Mouse (Mus musculus) forebrain, embryonic 11.5 days (tissue): Measurements from ENCODE around the gene Pdzd2. TPM values are rescaled to one million over a fixed set of nuclear protein-coding genes. Genes with fewer than 3 reads are reported as not detected.

Source experiments
- ATAC-seq: fragments of 200-750 bp; cut with Nextera tagmentation; replicated peaks from 2 replicates; pipeline ENCODE4 v1.8.0; 2017; ENCODE audit warnings: moderate TSS enrichment; ENCODE audit not compliant: low FRiP score
- DNase-seq: peaks from one replicate; pipeline ENCODE4 v3.0.0-alpha.2; 2017; ENCODE audit warnings: low spot score
- H3K27ac ChIP-seq: fragments of 300-500 bp; sonication (generic); 2 replicates; pipeline ENCODE4 v1.5.1; 2014; ENCODE audit warnings: low read depth, low read length
- H3K27me3 ChIP-seq: fragments of 300-500 bp; sonication (generic); 2 replicates; pipeline ENCODE4 v1.6.1; 2014; ENCODE audit warnings: mild to moderate bottlenecking, low read length, mixed read lengths; ENCODE audit not compliant: control insufficient read depth, insufficient read depth
- H3K36me3 ChIP-seq: fragments of 300-500 bp; sonication (generic); 2 replicates; pipeline ENCODE4 v1.6.1; 2014; ENCODE audit warnings: mild to moderate bottlenecking, low read length, moderate library complexity, mixed read lengths; ENCODE audit not compliant: control insufficient read depth, insufficient read depth
- H3K4me1 ChIP-seq: fragments of 300-500 bp; sonication (generic); replicated peaks from 2 replicates; pipeline ENCODE4 v1.6.1; 2014; ENCODE audit warnings: low read length, mixed read lengths; ENCODE audit not compliant: control insufficient read depth, insufficient read depth
- H3K4me2 ChIP-seq: fragments of 300-500 bp; sonication (generic); 2 replicates; pipeline ENCODE4 v1.6.1; 2014; ENCODE audit warnings: low read depth, mild to moderate bottlenecking, low read length, moderate library complexity, mixed read lengths; ENCODE audit not compliant: severe bottlenecking
- H3K4me3 ChIP-seq: fragments of 300-500 bp; sonication (generic); 2 replicates; pipeline ENCODE4 v1.5.1; 2014; ENCODE audit warnings: low read depth, low read length
- H3K9ac ChIP-seq: fragments of 300-500 bp; sonication (generic); 2 replicates; pipeline ENCODE4 v1.6.1; 2014; ENCODE audit warnings: low read length
- H3K9me3 ChIP-seq: fragments of 300-500 bp; sonication (generic); 2 replicates; pipeline ENCODE4 v1.6.1; 2016; ENCODE audit warnings: low read length, mixed read lengths; ENCODE audit not compliant: control insufficient read depth
- WGBS: fragments of 180-500 bp; shearing (Covaris S2); extraction: QIAGEN DNeasy Blood & Tissue Kit; methylation state at CpG from one replicate; pipeline ENCODE4 v1.1.7; 2014; 5-methylcytosine and 5-hydroxymethylcytosine counted together
- microRNA-seq: library from miRNA; unstranded; fragments of <30 nt; microRNA quantifications from one replicate; pipeline ENCODE4, GENCODE M21; 2016; ENCODE audit not compliant: insufficient number of aligned reads
- polyA plus RNA-seq: library from polyadenylated mRNA; unstranded; fragments of >200 nt; fragmentation: Nextera tagmentation; extraction: Ambion mirVana; gene quantifications from 2 replicates; pipeline ENCODE4 v1.2.1, GENCODE M21; 2014

Gene Pdzd2
- polyA plus RNA-seq, 1 experiment from 2014 or later, result 6.0 TPM

GRCm38 (mm10) chr15:12311465-12311864 lies 428.3 kb downstream of the Pdzd2 start:
- DNase-seq (no peak), ATAC-seq (no peak)
- H3K4me2 ChIP-seq, result no peak overlapping the region
- H3K9me3 ChIP-seq, result no peaks in the 10 kb centered on the region
- no peaks in the 10 kb centered on the region for H3K27me3 ChIP-seq
- no peak overlapping the region for H3K9ac ChIP-seq
- H3K4me1 ChIP-seq, result no peaks in the 10 kb centered on the region
- WGBS, result 89% methylated on average over 7 of the region's 7 CpGs
- no peak overlapping the region for H3K4me3 ChIP-seq
- no peak overlapping the region for H3K27ac ChIP-seq
- no peaks in the 10 kb centered on the region for H3K36me3 ChIP-seq

- no peak for DNase-seq
- Histone ChIP-seq H3K36me3 (no peaks in the 10 kb centered on the region), H3K9ac (no peak overlapping the region), H3K4me3 (no peak overlapping the region), H3K27ac (no peak overlapping the region), H3K4me1 (no peaks in the 10 kb centered on the region), H3K4me2 (no peak overlapping the region), H3K27me3 (no peaks in the 10 kb centered on the region), H3K9me3 (no peaks in the 10 kb centered on the region)
- 90% methylated on average over 4 of the region's 4 CpGs for WGBS
- no peak for ATAC-seq
Observed at GRCm38 (mm10) chr15:12310676-12311075, 429.0 kb downstream of the Pdzd2 start.

Small RNA genes within 50 kb of the gene (microRNA-seq; reads per million reads assigned to microRNA genes)
- gene Gm24135 (not detected), gene Gm24302 (not detected)

Other genes with a start within 250 kb of the Pdzd2 start
- 35.7 and 42.2 TPM in 2 replicates for gene 6030458C11Rik, start 84.7 kb upstream of the Pdzd2 start, polyA plus RNA-seq
- gene Drosha, start 84.9 kb upstream of the Pdzd2 start, polyA plus RNA-seq, result 88.5 and 90.2 TPM in 2 replicates